Mouse (Mus musculus) testis, adult 2 months (tissue): ENCODE results near the gene Zkscan1.

Experiments used
- CTCF ChIP-seq: fragments of 200-500 bp; IDR thresholded peaks from 2 replicates; pipeline ENCODE4 v1.5.1; 2012; ENCODE audit warnings: low read depth, mild to moderate bottlenecking, inconsistent platforms, low read length, moderate library complexity; ENCODE audit not compliant: control insufficient read depth, insufficient read depth, insufficient replicate concordance
- POLR2A ChIP-seq: fragments of 200-500 bp; IDR thresholded peaks from 2 replicates; pipeline ENCODE4 v1.6.1; 2012; ENCODE audit warnings: low read depth, mild to moderate bottlenecking, inconsistent platforms, low read length, moderate library complexity; ENCODE audit not compliant: control insufficient read depth

DNA sequence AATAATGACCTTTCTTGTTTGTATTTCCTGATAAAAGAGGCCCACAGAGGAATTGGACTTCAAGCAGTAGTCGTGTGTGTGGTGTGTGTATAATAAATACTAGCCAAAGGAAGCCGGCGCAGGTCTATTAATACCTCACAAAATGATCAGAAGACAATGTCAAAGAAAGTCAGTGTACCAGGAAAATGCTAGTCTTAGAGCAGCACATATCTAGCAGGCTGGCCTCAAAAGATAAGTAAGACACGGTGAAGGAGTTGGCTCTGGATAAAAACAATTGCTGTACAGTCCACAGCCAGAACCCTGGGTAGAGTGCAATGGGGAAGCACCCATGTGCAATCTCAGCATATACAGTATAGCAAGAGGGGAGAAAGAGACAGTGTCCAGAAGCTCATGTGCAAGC, 52.4 kb downstream of the Zkscan1 start:
- TF ChIP-seq CTCF (no peak), POLR2A (no peak)
